Mouse (Mus musculus): ENCODE data around the gene Zbtb32. TPM values are rescaled to one million over a fixed set of nuclear protein-coding genes. Genes with fewer than 3 reads are reported as not detected.
A peak's percentile ranks its signal among the peaks of the same experiment; 100 is the strongest.

Zbtb32 gene
- polyA plus RNA-seq, 2 experiments: 0.55 to 0.67 TPM

GRCm38 (mm10) chr7:30562526-30563116, 36.1 kb downstream of the Zbtb32 start:
- peak; percentile 3 for DNase-seq (ENCODE audit: low spot score)
- Histone ChIP-seq H3K4me1 (ENCODE audit: control insufficient read depth, insufficient read depth, low read length) (peaks cover 16% of the 10 kb centered on the region), H3K4me3 (replicated peaks; ENCODE audit: low read length) (peak overlapping the region; percentile 74), H3K27ac (replicated peaks; ENCODE audit: low read depth, low read length) (peak overlapping the region; percentile 86), H3K9me3 (ENCODE audit: control insufficient read depth, low read length) (no peaks in the 10 kb centered on the region), H3K36me3 (ENCODE audit: control insufficient read depth, insufficient read depth, low read length) (peaks cover 26% of the 10 kb centered on the region), H3K27me3 (ENCODE audit: control insufficient read depth, insufficient read depth, low read length) (no peaks in the 10 kb centered on the region), H3K4me2 (replicated peaks; ENCODE audit: low read depth, low read length, severe bottlenecking) (peak overlapping the region; percentile 48), H3K9ac (ENCODE audit: low read depth, low read length, severe bottlenecking) (peak overlapping the region; percentile 55)
- no peak for TF ChIP-seq POLR2A (IDR thresholded peaks at IDR 0.05; ENCODE audit: borderline replicate concordance, extremely low read depth, insufficient read depth, insufficient read length)
- WGBS: 1% methylated on average over 27 of the region's 27 CpGs
- no peak; the same call in 1 of the 2 replicates for ATAC-seq (ENCODE audit: low FRiP score, low read depth)

GRCm38 (mm10) chr7:30560296-30560695, 38.4 kb downstream of the Zbtb32 start:
- H3K4me3 ChIP-seq (replicated peaks; ENCODE audit: low read length): no peak overlapping the region
- ATAC-seq (ENCODE audit: low FRiP score, low read depth): no peak
- H3K4me2 ChIP-seq (replicated peaks; ENCODE audit: low read depth, low read length, severe bottlenecking): no peak overlapping the region
- no peaks in the 10 kb centered on the region for H3K9me3 ChIP-seq (ENCODE audit: control insufficient read depth, low read length)
- peaks cover 16% of the 10 kb centered on the region for H3K4me1 ChIP-seq (ENCODE audit: control insufficient read depth, insufficient read depth, low read length)
- 70% methylated on average over 2 of the region's 2 CpGs for WGBS
- no peak overlapping the region for H3K9ac ChIP-seq (ENCODE audit: low read depth, low read length, severe bottlenecking)
- no peaks in the 10 kb centered on the region for H3K27me3 ChIP-seq (ENCODE audit: control insufficient read depth, insufficient read depth, low read length)
- no peak for TF ChIP-seq POLR2A (IDR thresholded peaks at IDR 0.05; ENCODE audit: borderline replicate concordance, extremely low read depth, insufficient read depth, insufficient read length)
- H3K36me3 ChIP-seq (ENCODE audit: control insufficient read depth, insufficient read depth, low read length): peaks cover 31% of the 10 kb centered on the region
- H3K27ac ChIP-seq (replicated peaks; ENCODE audit: low read depth, low read length): no peak overlapping the region
- DNase-seq (ENCODE audit: low spot score): no peak

- Histone ChIP-seq H3K27me3 (ENCODE audit: control insufficient read depth, insufficient read depth, low read length) (no peaks in the 10 kb centered on the region), H3K9me3 (ENCODE audit: control insufficient read depth, low read length) (no peaks in the 10 kb centered on the region), H3K4me1 (ENCODE audit: control insufficient read depth, insufficient read depth, low read length) (peaks cover 16% of the 10 kb centered on the region), H3K9ac (ENCODE audit: low read depth, low read length, severe bottlenecking) (peak within 1 kb of the TSS; percentile 67), H3K4me3 (replicated peaks; ENCODE audit: low read length) (peak within 1 kb of the TSS; percentile 59), H3K27ac (replicated peaks; ENCODE audit: low read depth, low read length) (peak within 1 kb of the TSS; percentile 39; the same call in 1 of the 2 replicates), H3K4me2 (replicated peaks; ENCODE audit: low read depth, low read length, severe bottlenecking) (peak within 1 kb of the TSS; percentile 91), H3K36me3 (ENCODE audit: control insufficient read depth, insufficient read depth, low read length) (peaks cover 33% of the 10 kb centered on the region)
- ATAC-seq (ENCODE audit: low FRiP score, low read depth) (peak; percentile 87), DNase-seq (ENCODE audit: low spot score) (peak; percentile 99)
- WGBS: under 1% methylated on average over 20 of the region's 20 CpGs
- TF ChIP-seq POLR2A (IDR thresholded peaks at IDR 0.05; ENCODE audit: borderline replicate concordance, extremely low read depth, insufficient read depth, insufficient read length): peak; percentile 54; the same call in 1 of the 2 replicates
Measured at GRCm38 (mm10) chr7:30559443-30559954, 39.2 kb downstream of the Zbtb32 start, which contains the start of gene Lin37. Gene Lin37 (minus strand): TSS chr7:30559838.

GRCm38 (mm10) chr7:30558656-30559442, 39.9 kb downstream of the Zbtb32 start:
- no peak for TF ChIP-seq POLR2A (IDR thresholded peaks at IDR 0.05; ENCODE audit: borderline replicate concordance, extremely low read depth, insufficient read depth, insufficient read length)
- H3K36me3 ChIP-seq (ENCODE audit: control insufficient read depth, insufficient read depth, low read length): peaks cover 37% of the 10 kb centered on the region
- ATAC-seq (ENCODE audit: low FRiP score, low read depth) (no peak), DNase-seq (ENCODE audit: low spot score) (no peak)
- no peaks in the 10 kb centered on the region for H3K9me3 ChIP-seq (ENCODE audit: control insufficient read depth, low read length)
- 14% methylated on average over 12 of the region's 12 CpGs for WGBS
- H3K4me1 ChIP-seq (ENCODE audit: control insufficient read depth, insufficient read depth, low read length): peaks cover 13% of the 10 kb centered on the region
- H3K4me3 ChIP-seq (replicated peaks; ENCODE audit: low read length): peak overlapping the region; percentile 59
- H3K27me3 ChIP-seq (ENCODE audit: control insufficient read depth, insufficient read depth, low read length): no peaks in the 10 kb centered on the region
- peak overlapping the region; percentile 91 for H3K4me2 ChIP-seq (replicated peaks; ENCODE audit: low read depth, low read length, severe bottlenecking)
- H3K27ac ChIP-seq (replicated peaks; ENCODE audit: low read depth, low read length): peak overlapping the region; percentile 39; the same call in 1 of the 2 replicates
- H3K9ac ChIP-seq (ENCODE audit: low read depth, low read length, severe bottlenecking): peak overlapping the region; percentile 67

GRCm38 (mm10) chr7:30557901-30558514, 40.7 kb downstream of the Zbtb32 start:
- 90% methylated on average over 13 of the region's 13 CpGs for WGBS
- H3K27ac ChIP-seq (replicated peaks; ENCODE audit: low read depth, low read length): no peak overlapping the region
- no peaks in the 10 kb centered on the region for H3K9me3 ChIP-seq (ENCODE audit: control insufficient read depth, low read length)
- H3K36me3 ChIP-seq (ENCODE audit: control insufficient read depth, insufficient read depth, low read length): peaks cover 37% of the 10 kb centered on the region
- H3K9ac ChIP-seq (ENCODE audit: low read depth, low read length, severe bottlenecking): peak overlapping the region; percentile 67; the same call in 1 of the 2 replicates
- H3K4me2 ChIP-seq (replicated peaks; ENCODE audit: low read depth, low read length, severe bottlenecking): peak overlapping the region; percentile 91; the same call in 1 of the 2 replicates
- H3K27me3 ChIP-seq (ENCODE audit: control insufficient read depth, insufficient read depth, low read length): no peaks in the 10 kb centered on the region
- peaks cover 21% of the 10 kb centered on the region for H3K4me1 ChIP-seq (ENCODE audit: control insufficient read depth, insufficient read depth, low read length)
- TF ChIP-seq POLR2A (IDR thresholded peaks at IDR 0.05; ENCODE audit: borderline replicate concordance, extremely low read depth, insufficient read depth, insufficient read length): no peak
- no peak overlapping the region for H3K4me3 ChIP-seq (replicated peaks; ENCODE audit: low read length)
- DNase-seq (ENCODE audit: low spot score) (no peak), ATAC-seq (ENCODE audit: low FRiP score, low read depth) (no peak)

All from limb, embryonic 14.5 days (tissue).